Mouse (Mus musculus): ENCODE data around the gene Etfbkmt. TPM values are rescaled to one million over a fixed set of nuclear protein-coding genes. Genes with fewer than 3 reads are reported as not detected.

The Etfbkmt gene
- polyA plus RNA-seq (2014; fragmentation: Nextera tagmentation; extraction: Ambion mirVana) = 20.5 and 23.0 TPM in 2 replicates

DNA sequence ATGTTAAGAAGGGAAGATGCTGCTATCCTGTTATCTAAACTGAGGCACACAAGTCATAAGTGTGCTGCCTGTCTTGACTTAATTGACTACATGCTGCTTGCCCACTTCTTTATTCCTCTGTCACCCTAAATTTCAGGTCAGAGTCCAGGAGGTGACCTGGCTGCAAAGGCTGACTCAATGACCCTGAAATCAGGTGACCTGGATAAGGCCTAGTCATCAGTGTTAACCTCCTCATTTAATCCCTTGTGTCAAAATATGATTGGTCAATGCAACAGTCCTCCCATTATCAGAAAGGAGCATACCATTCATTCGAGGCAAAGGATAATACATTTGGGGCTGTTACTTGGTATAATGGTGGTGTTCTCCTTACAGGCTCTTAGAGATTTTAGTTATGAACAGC is at the start of gene Etfbkmt:
Gene Etfbkmt (plus strand): TSS at position 379 of the 400 bp plus-strand sequence.
- H3K27ac ChIP-seq (ENCODE audit: low read depth, low read length) = no peak within 1 kb of the TSS
- no peaks in the 10 kb centered on the region for H3K27me3 ChIP-seq (ENCODE audit: control insufficient read depth, insufficient read depth, low read length)
- no peak for ATAC-seq (ENCODE audit: low FRiP score, low TSS enrichment)
- H3K9ac ChIP-seq (ENCODE audit: low read depth, low read length) = no peak within 1 kb of the TSS
- H3K36me3 ChIP-seq (ENCODE audit: control insufficient read depth, insufficient read depth, low read length) = peaks cover 4% of the 10 kb centered on the region; the same call in 1 of the 2 replicates
- H3K4me3 ChIP-seq (ENCODE audit: low read length) = no peak within 1 kb of the TSS
- WGBS = 90% methylated on average over 1 of the region's 1 CpGs
- no peaks in the 10 kb centered on the region for H3K9me3 ChIP-seq (ENCODE audit: control insufficient read depth, low read length)
- no peak within 1 kb of the TSS for H3K4me2 ChIP-seq (replicated peaks; ENCODE audit: low read depth, low read length)
- peaks cover 4% of the 10 kb centered on the region; the same call in 1 of the 2 replicates for H3K4me1 ChIP-seq (ENCODE audit: control insufficient read depth, insufficient read depth, low read length)

DNA sequence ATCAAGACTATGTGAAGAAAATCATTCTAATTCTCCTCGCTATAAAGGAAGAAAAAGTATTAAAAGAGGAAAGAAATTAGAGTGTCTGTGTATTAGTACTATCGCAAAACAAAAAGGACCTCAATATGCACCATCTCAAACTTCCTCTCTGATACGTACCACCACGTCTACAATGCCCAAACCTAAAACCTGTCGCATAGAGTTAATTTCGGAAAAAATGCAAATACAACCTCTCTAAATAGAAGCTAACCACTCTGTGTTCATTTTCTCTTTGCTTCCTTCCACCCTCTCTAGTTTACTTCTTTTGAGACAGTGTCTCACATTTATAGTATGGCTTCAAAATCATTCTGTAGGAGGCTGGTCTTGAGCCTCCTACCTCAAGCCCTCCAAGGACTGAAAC is 47.2 kb upstream of the Etfbkmt start:
- no peaks in the 10 kb centered on the region for H3K27me3 ChIP-seq (ENCODE audit: control insufficient read depth, insufficient read depth, low read length)
- H3K4me2 ChIP-seq (replicated peaks; ENCODE audit: low read depth, low read length) = no peak overlapping the region
- no peak overlapping the region for H3K4me3 ChIP-seq (ENCODE audit: low read length)
- ATAC-seq (ENCODE audit: low FRiP score, low TSS enrichment) = no peak
- no peak overlapping the region for H3K27ac ChIP-seq (ENCODE audit: low read depth, low read length)
- WGBS = 95% methylated on average over 6 of the region's 6 CpGs
- H3K36me3 ChIP-seq (ENCODE audit: control insufficient read depth, insufficient read depth, low read length) = no peaks in the 10 kb centered on the region
- no peaks in the 10 kb centered on the region for H3K9me3 ChIP-seq (ENCODE audit: control insufficient read depth, low read length)
- H3K4me1 ChIP-seq (ENCODE audit: control insufficient read depth, insufficient read depth, low read length) = 0 out of 2 replicates have a peak, but pooled peaks cover 3% of the 10 kb centered on the region
- H3K9ac ChIP-seq (ENCODE audit: low read depth, low read length) = no peak overlapping the region

DNA sequence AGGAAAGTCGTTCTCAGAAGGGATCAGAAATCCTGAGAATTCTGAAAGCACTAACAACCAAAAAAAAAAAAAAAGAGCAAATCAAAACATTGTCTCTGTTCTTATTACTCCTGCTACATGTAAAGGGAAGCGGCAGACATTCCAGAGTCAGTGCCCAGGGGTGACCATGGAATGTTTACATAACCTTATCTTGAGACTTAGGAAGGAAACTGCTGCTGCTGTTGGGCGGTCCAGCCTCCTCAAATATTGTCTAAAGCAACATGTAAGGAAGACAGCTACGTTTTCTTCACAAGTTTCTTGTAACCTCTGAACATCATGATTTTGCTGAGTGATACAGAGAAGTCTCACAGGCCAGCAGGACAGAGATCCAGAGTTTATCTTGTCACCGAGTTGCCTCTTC is 46.2 kb upstream of the Etfbkmt start:
- H3K36me3 ChIP-seq (ENCODE audit: control insufficient read depth, insufficient read depth, low read length) = no peaks in the 10 kb centered on the region
- no peak overlapping the region for H3K4me3 ChIP-seq (ENCODE audit: low read length)
- peak; percentile 80; the same call in 1 of the 2 replicates for ATAC-seq (ENCODE audit: low FRiP score, low TSS enrichment)
- no peak overlapping the region for H3K4me2 ChIP-seq (replicated peaks; ENCODE audit: low read depth, low read length)
- H3K9me3 ChIP-seq (ENCODE audit: control insufficient read depth, low read length) = no peaks in the 10 kb centered on the region
- 7% methylated on average over 5 of the region's 5 CpGs for WGBS
- H3K27ac ChIP-seq (ENCODE audit: low read depth, low read length) = no peak overlapping the region
- no peak overlapping the region for H3K9ac ChIP-seq (ENCODE audit: low read depth, low read length)
- no peaks in the 10 kb centered on the region for H3K27me3 ChIP-seq (ENCODE audit: control insufficient read depth, insufficient read depth, low read length)
- H3K4me1 ChIP-seq (ENCODE audit: control insufficient read depth, insufficient read depth, low read length) = 0 out of 2 replicates have a peak, but pooled peaks cover 3% of the 10 kb centered on the region

DNA sequence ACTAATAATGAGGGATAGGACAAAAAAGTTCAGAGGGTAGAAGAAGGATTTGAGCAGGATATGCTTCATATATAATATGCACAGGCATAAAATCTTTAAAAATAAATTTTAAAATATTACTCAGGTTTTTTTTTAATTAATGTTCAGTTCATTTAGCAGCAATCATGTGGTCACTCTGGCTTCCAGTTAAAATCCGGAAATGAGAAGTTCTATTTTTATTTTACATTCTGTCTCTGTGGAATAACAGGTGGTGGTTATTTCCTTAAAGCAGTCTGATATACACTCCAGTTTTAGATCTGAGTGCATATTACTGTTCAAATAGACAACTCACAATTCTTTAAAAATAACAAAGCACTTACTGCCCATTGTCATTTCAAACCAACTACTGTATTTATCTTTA is 45.1 kb upstream of the Etfbkmt start:
- ATAC-seq (ENCODE audit: low FRiP score, low TSS enrichment) = no peak
- H3K27ac ChIP-seq (ENCODE audit: low read depth, low read length) = no peak overlapping the region
- no peak overlapping the region for H3K4me3 ChIP-seq (ENCODE audit: low read length)

DNA sequence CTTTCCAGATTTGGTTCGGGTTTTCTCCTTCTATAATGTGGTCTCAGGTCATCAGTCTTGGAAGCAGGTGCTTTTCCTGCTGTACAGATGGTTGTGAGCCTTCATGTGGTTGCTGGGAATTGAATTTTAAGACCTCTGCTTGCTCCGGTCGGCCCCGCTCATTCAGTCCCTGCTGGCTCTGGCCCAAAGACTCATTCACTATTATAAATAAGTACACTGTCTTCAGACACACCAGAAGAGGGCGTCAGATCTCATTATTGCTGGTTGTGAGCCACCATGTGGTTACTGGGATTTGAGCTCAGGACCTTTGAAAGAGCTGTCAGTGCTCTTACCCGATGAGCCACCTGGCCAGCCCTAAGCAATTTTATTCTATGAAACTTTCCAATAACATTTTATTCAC is 44.3 kb upstream of the Etfbkmt start:
- no peak for ATAC-seq (ENCODE audit: low FRiP score, low TSS enrichment)
- WGBS = 77% methylated on average over 6 of the region's 6 CpGs
- Histone ChIP-seq H3K27me3 (ENCODE audit: control insufficient read depth, insufficient read depth, low read length) (no peaks in the 10 kb centered on the region), H3K4me2 (replicated peaks; ENCODE audit: low read depth, low read length) (no peak overlapping the region), H3K4me3 (ENCODE audit: low read length) (no peak overlapping the region), H3K9ac (ENCODE audit: low read depth, low read length) (no peak overlapping the region), H3K4me1 (ENCODE audit: control insufficient read depth, insufficient read depth, low read length) (peaks cover 8% of the 10 kb centered on the region; the same call in 1 of the 2 replicates), H3K36me3 (ENCODE audit: control insufficient read depth, insufficient read depth, low read length) (no peaks in the 10 kb centered on the region), H3K9me3 (ENCODE audit: control insufficient read depth, low read length) (no peaks in the 10 kb centered on the region), H3K27ac (ENCODE audit: low read depth, low read length) (no peak overlapping the region)

More for the DNA sequence above, 45.1 kb upstream of the Etfbkmt start:
- no peaks in the 10 kb centered on the region for H3K9me3 ChIP-seq (ENCODE audit: control insufficient read depth, low read length)
- no peak overlapping the region for H3K4me2 ChIP-seq (replicated peaks; ENCODE audit: low read depth, low read length)
- H3K36me3 ChIP-seq (ENCODE audit: control insufficient read depth, insufficient read depth, low read length) = no peaks in the 10 kb centered on the region
- H3K9ac ChIP-seq (ENCODE audit: low read depth, low read length) = no peak overlapping the region
- WGBS = 76% methylated on average over 1 of the region's 1 CpGs
- peaks cover 6% of the 10 kb centered on the region; the same call in 1 of the 2 replicates for H3K4me1 ChIP-seq (ENCODE audit: control insufficient read depth, insufficient read depth, low read length)
- no peaks in the 10 kb centered on the region for H3K27me3 ChIP-seq (ENCODE audit: control insufficient read depth, insufficient read depth, low read length)

DNA sequence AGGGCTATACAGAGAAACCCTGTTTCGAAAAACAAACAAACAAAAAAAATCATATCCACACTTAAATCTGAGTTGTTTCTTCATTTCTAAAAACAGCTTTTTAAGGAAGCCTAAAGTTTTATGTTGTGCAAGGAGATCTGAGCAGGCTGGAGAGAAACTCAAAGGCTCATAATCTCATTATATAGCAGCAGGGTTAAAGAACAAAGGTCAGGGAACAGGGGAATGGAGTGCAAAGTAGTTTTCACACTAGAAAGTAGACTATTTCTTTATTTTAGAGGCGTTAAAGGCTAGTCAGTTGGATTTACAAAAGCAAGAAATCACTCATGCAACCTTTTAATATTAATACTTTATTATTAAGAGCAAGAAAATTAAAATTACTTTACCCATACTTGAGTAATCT is 43.4 kb upstream of the Etfbkmt start:
- 88% methylated on average over 2 of the region's 2 CpGs for WGBS
- Histone ChIP-seq H3K27me3 (ENCODE audit: control insufficient read depth, insufficient read depth, low read length) (no peaks in the 10 kb centered on the region), H3K4me3 (ENCODE audit: low read length) (no peak overlapping the region), H3K27ac (ENCODE audit: low read depth, low read length) (no peak overlapping the region), H3K9me3 (ENCODE audit: control insufficient read depth, low read length) (no peaks in the 10 kb centered on the region), H3K4me2 (replicated peaks; ENCODE audit: low read depth, low read length) (no peak overlapping the region), H3K4me1 (ENCODE audit: control insufficient read depth, insufficient read depth, low read length) (peaks cover 8% of the 10 kb centered on the region; the same call in 1 of the 2 replicates), H3K36me3 (ENCODE audit: control insufficient read depth, insufficient read depth, low read length) (no peaks in the 10 kb centered on the region), H3K9ac (ENCODE audit: low read depth, low read length) (no peak overlapping the region)
- no peak for ATAC-seq (ENCODE audit: low FRiP score, low TSS enrichment)

DNA sequence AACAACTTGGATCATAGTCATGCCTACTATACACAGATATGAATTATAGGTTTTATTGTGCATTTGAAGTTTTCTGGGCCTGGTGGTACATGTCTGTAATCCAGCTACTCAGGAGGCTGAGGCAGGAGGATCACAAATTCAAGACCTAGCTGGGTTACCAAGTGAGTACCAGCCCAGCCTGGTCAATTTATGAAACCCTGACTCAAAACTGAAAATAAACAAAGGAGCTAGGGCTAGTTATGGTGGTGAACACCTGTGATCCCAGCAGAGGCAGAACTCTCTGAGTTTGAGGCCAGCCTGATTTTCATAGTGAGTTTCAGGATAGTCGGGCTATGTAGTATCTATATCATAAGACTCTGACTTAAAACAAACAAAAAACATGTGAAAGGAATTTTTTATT is 42.4 kb upstream of the Etfbkmt start:
- no peak for ATAC-seq (ENCODE audit: low FRiP score, low TSS enrichment)

DNA sequence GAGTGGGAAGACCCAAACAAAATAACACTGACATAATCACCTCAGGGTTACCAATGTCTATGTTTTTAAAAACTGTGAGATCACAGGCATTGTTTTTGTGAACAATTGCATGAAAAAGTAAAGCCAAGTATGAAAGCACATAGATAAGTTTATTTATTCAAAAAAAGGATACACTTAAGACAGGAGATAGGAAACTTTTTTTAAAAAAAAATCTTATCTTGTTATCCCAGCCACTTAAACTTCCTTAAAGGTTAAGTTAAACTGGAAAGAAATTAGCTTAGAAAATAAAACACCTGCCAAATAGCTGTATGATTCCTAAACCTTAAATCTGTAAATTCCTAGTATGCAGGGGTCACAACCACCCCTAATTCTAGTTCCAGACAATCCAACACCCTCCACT is 40.7 kb upstream of the Etfbkmt start:
- Histone ChIP-seq H3K9me3 (ENCODE audit: control insufficient read depth, low read length) (no peaks in the 10 kb centered on the region), H3K4me1 (ENCODE audit: control insufficient read depth, insufficient read depth, low read length) (peaks cover 5% of the 10 kb centered on the region; the same call in 1 of the 2 replicates), H3K27me3 (ENCODE audit: control insufficient read depth, insufficient read depth, low read length) (no peaks in the 10 kb centered on the region), H3K36me3 (ENCODE audit: control insufficient read depth, insufficient read depth, low read length) (no peaks in the 10 kb centered on the region), H3K4me3 (ENCODE audit: low read length) (no peak overlapping the region), H3K4me2 (replicated peaks; ENCODE audit: low read depth, low read length) (no peak overlapping the region), H3K27ac (ENCODE audit: low read depth, low read length) (no peak overlapping the region), H3K9ac (ENCODE audit: low read depth, low read length) (no peak overlapping the region)
- ATAC-seq (ENCODE audit: low FRiP score, low TSS enrichment) = no peak

More for the DNA sequence above, 42.4 kb upstream of the Etfbkmt start:
- H3K4me2 ChIP-seq (replicated peaks; ENCODE audit: low read depth, low read length) = no peak overlapping the region
- no peak overlapping the region for H3K9ac ChIP-seq (ENCODE audit: low read depth, low read length)
- no peak overlapping the region for H3K4me3 ChIP-seq (ENCODE audit: low read length)
- H3K36me3 ChIP-seq (ENCODE audit: control insufficient read depth, insufficient read depth, low read length) = no peaks in the 10 kb centered on the region
- 77% methylated on average over 1 of the region's 1 CpGs for WGBS
- H3K9me3 ChIP-seq (ENCODE audit: control insufficient read depth, low read length) = no peaks in the 10 kb centered on the region
- no peak overlapping the region for H3K27ac ChIP-seq (ENCODE audit: low read depth, low read length)
- H3K27me3 ChIP-seq (ENCODE audit: control insufficient read depth, insufficient read depth, low read length) = no peaks in the 10 kb centered on the region
- peaks cover 8% of the 10 kb centered on the region; the same call in 1 of the 2 replicates for H3K4me1 ChIP-seq (ENCODE audit: control insufficient read depth, insufficient read depth, low read length)

DNA sequence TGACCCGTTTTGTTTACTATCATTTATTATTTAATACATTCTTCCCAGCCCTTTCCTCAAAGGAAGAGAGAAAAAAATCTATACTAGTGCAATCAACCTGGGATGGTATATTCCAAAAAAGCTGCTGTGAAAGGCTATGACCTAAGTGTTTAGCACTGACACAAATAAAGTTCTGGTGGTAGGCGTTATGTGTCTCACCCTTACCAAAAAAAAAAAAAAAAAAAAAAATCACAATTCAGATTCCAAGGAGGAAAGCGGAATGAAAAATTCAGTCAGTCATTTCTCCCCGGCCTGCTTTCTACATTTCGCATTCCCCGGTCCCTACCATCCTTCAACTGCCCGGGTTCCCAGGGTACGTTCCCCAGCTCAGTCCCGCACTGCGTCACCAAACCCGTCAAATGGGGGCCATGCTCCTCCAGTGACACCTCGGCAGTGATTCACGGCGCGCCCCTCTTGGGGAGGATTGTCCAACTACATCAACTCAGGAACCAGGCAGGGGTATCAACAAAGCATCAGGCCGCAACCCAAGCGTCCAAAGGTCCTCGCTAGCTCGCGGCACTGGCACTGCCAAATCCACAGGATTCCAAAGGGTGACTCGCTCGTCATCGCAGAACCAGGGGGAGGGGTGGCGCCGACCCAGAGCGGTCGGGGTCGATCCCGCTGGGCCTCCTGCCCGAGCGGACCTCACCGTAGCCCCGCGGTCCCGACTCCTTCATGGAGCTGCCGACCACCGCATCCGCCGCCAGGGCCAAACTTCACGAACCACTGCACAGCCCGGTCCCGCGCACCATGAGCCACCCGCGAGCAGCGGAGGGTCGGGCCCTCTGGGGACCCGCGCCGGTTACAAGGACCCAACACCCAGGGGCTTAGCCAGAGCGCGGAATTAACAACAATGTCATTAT is 39.2 kb upstream of the Etfbkmt start:
- no peaks in the 10 kb centered on the region for H3K9me3 ChIP-seq (ENCODE audit: control insufficient read depth, low read length)
- peak overlapping the region; percentile 93 for H3K4me3 ChIP-seq (ENCODE audit: low read length)
- H3K27ac ChIP-seq (ENCODE audit: low read depth, low read length) = peak overlapping the region; percentile 94
- WGBS = 1% methylated on average over 52 of the region's 52 CpGs
- H3K36me3 ChIP-seq (ENCODE audit: control insufficient read depth, insufficient read depth, low read length) = no peaks in the 10 kb centered on the region
- peak overlapping the region; percentile 97 for H3K9ac ChIP-seq (ENCODE audit: low read depth, low read length)
- peak overlapping the region; percentile 74 for H3K4me2 ChIP-seq (replicated peaks; ENCODE audit: low read depth, low read length)
- H3K4me1 ChIP-seq (ENCODE audit: control insufficient read depth, insufficient read depth, low read length) = peaks cover 5% of the 10 kb centered on the region; the same call in 1 of the 2 replicates
- no peaks in the 10 kb centered on the region for H3K27me3 ChIP-seq (ENCODE audit: control insufficient read depth, insufficient read depth, low read length)
- peak; percentile 68 for ATAC-seq (ENCODE audit: low FRiP score, low TSS enrichment)
